Mouse (Mus musculus) hindbrain, embryonic 16.5 days (tissue): ENCODE measurements around the gene Fhit. TPM values are rescaled to one million over a fixed set of nuclear protein-coding genes. Genes with fewer than 3 reads are reported as not detected.

Experiments
- ATAC-seq: fragments of 200-750 bp; cut with Nextera tagmentation; 2 replicates; pipeline ENCODE4 v1.8.0; 2017; ENCODE audit warnings: moderate TSS enrichment, moderate library complexity
- H3K27ac ChIP-seq: fragments of 300-500 bp; sonication (generic); 2 replicates; pipeline ENCODE4 v1.5.1; 2014; ENCODE audit warnings: low read depth, mild to moderate bottlenecking, control low read depth, low read length, moderate library complexity
- H3K27me3 ChIP-seq: fragments of 300-500 bp; sonication (generic); replicated peaks from 2 replicates; pipeline ENCODE4 v1.6.1; 2014; ENCODE audit warnings: low read length; ENCODE audit not compliant: control insufficient read depth, insufficient read depth
- H3K36me3 ChIP-seq: fragments of 300-500 bp; sonication (generic); 2 replicates; pipeline ENCODE4 v1.6.1; 2014; ENCODE audit warnings: mild to moderate bottlenecking, low read length, moderate library complexity, mixed read lengths; ENCODE audit not compliant: control insufficient read depth, insufficient read depth
- H3K4me1 ChIP-seq: fragments of 300-500 bp; sonication (generic); 2 replicates; pipeline ENCODE4 v1.6.1; 2014; ENCODE audit warnings: low read depth, low read length; ENCODE audit not compliant: control insufficient read depth, insufficient read depth
- H3K4me2 ChIP-seq: fragments of 300-500 bp; sonication (generic); 2 replicates; pipeline ENCODE4 v1.6.1; 2014; ENCODE audit warnings: mild to moderate bottlenecking, low read length, control low read depth, moderate library complexity
- H3K4me3 ChIP-seq: fragments of 300-500 bp; sonication (generic); 2 replicates; pipeline ENCODE4 v1.5.1; 2014; ENCODE audit warnings: mild to moderate bottlenecking, low read length, control low read depth, moderate library complexity
- H3K9ac ChIP-seq: fragments of 300-500 bp; sonication (generic); 2 replicates; pipeline ENCODE4 v1.6.1; 2014; ENCODE audit warnings: low read depth, mild to moderate bottlenecking, control low read depth, low read length, moderate library complexity
- H3K9me3 ChIP-seq: fragments of 300-500 bp; sonication (generic); 2 replicates; pipeline ENCODE4 v1.6.1; 2014; ENCODE audit warnings: mild to moderate bottlenecking, low read length, moderate library complexity; ENCODE audit not compliant: control insufficient read depth
- whole genome bisulfite sequencing: fragments of 180-500 bp; shearing (Covaris S2); extraction: QIAGEN DNeasy Blood & Tissue Kit; methylation state at CpG from one replicate; pipeline ENCODE4 v1.1.7; 2014; 5-methylcytosine and 5-hydroxymethylcytosine counted together
- polyA plus RNA-seq: library from polyadenylated mRNA; unstranded; fragments of >200 nt; fragmentation: Nextera tagmentation; extraction: Ambion mirVana; gene quantifications from 2 replicates; pipeline ENCODE4 v1.2.1, GENCODE M21; 2015

Fhit gene
- polyA plus RNA-seq, 1 experiment from 2014 or later = 8.5 TPM

DNA sequence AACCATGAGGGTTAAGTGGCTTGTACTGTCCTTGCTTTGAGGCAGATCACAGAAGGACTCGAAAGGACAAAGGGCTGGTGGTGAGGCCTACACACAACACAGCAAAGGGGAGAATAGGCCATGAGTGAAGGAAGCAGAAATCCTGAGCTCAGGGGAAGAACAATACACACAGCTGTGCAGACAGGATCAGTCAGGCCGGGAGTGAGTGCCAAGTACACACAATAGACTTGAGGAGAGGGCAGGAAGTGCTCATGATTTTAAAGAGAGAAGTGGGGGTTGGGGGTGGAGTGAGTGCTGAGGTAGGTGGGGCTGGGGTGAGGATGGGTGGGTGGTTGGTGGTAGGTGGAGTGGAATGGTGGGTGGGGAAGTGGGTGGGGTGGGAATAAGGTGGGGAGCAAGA is 635.0 kb downstream of the Fhit start:
- Histone ChIP-seq H3K9ac (no peak overlapping the region), H3K4me3 (no peak overlapping the region), H3K36me3 (no peaks in the 10 kb centered on the region), H3K4me1 (no peaks in the 10 kb centered on the region), H3K4me2 (no peak overlapping the region), H3K27me3 (no peaks in the 10 kb centered on the region), H3K9me3 (no peaks in the 10 kb centered on the region), H3K27ac (no peak overlapping the region)
- 21% methylated on average over 2 of the region's 2 CpGs for WGBS
- no peak for ATAC-seq

- Histone ChIP-seq H3K4me2 (no peak overlapping the region), H3K9ac (no peak overlapping the region), H3K27ac (no peak overlapping the region), H3K36me3 (no peaks in the 10 kb centered on the region), H3K4me1 (no peaks in the 10 kb centered on the region), H3K4me3 (no peak overlapping the region), H3K9me3 (no peaks in the 10 kb centered on the region), H3K27me3 (no peaks in the 10 kb centered on the region)
- 84% methylated on average over 4 of the region's 4 CpGs for WGBS
- no peak for ATAC-seq
Observed at GRCm38 (mm10) chr14:10525786-10526185, 636.0 kb downstream of the Fhit start.

GRCm38 (mm10) chr14:10514026-10514425 is 647.8 kb downstream of the Fhit start:
- no peaks in the 10 kb centered on the region for H3K36me3 ChIP-seq
- no peak overlapping the region for H3K9ac ChIP-seq
- no peak for ATAC-seq
- no peaks in the 10 kb centered on the region for H3K4me1 ChIP-seq
- no peaks in the 10 kb centered on the region for H3K9me3 ChIP-seq
- H3K27ac ChIP-seq = no peak overlapping the region
- H3K4me3 ChIP-seq = no peak overlapping the region
- H3K4me2 ChIP-seq = no peak overlapping the region
- H3K27me3 ChIP-seq = no peaks in the 10 kb centered on the region

DNA sequence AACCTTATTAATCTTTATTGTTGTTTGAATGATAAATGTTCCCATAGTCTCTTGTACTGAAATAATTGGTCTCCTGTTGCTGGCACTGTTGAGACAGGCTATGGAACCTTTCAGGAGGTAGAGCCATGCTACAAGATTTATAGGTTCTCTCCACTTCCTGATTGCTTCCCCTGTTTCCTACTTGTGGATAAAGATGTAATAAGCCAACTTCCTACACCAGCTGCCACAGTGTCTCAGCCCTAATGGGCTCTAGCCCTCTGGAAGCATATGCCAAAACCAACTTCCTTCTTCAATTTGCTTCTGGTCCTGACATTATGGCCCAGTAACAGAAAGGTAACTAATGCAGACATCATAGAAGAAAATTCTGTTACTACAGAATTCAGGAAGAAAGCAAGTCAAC is 652.6 kb downstream of the Fhit start:
- no peaks in the 10 kb centered on the region for H3K9me3 ChIP-seq
- H3K4me3 ChIP-seq = no peak overlapping the region
- H3K27ac ChIP-seq = no peak overlapping the region
- no peak overlapping the region for H3K4me2 ChIP-seq
- H3K4me1 ChIP-seq = no peaks in the 10 kb centered on the region
- no peak overlapping the region for H3K9ac ChIP-seq
- no peaks in the 10 kb centered on the region for H3K36me3 ChIP-seq
- no peaks in the 10 kb centered on the region for H3K27me3 ChIP-seq
- ATAC-seq = no peak

- Histone ChIP-seq H3K9me3 (no peaks in the 10 kb centered on the region), H3K27ac (no peak overlapping the region), H3K36me3 (no peaks in the 10 kb centered on the region), H3K9ac (no peak overlapping the region), H3K4me1 (no peaks in the 10 kb centered on the region), H3K27me3 (no peaks in the 10 kb centered on the region), H3K4me2 (no peak overlapping the region), H3K4me3 (no peak overlapping the region)
- no peak for ATAC-seq
- WGBS = 67% methylated on average over 1 of the region's 1 CpGs
Observed at GRCm38 (mm10) chr14:10507560-10507959, 654.3 kb downstream of the Fhit start.

DNA sequence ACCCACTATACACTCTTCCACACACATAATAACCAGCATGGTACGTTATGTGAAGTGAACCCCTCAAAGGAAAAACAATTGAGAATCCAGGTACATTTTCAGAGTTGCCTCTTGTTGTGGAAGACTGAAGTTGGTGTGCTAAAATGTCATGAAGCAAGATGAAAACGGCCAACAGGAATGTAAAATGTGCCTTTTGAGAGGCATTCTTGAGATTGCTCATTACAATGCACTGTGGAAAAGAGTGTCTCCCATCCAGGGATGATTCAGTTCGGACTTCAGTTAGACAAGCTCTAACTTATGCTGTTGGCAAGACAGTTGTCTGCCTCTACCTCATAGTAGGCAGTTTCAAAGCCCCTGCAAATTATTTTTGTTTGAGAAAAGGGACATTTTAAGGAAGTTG is 676.0 kb downstream of the Fhit start:
- Histone ChIP-seq H3K27me3 (no peaks in the 10 kb centered on the region), H3K9ac (no peak overlapping the region), H3K27ac (no peak overlapping the region), H3K4me2 (no peak overlapping the region), H3K36me3 (no peaks in the 10 kb centered on the region), H3K9me3 (no peaks in the 10 kb centered on the region), H3K4me3 (no peak overlapping the region), H3K4me1 (no peaks in the 10 kb centered on the region)
- WGBS = 88% methylated on average over 3 of the region's 3 CpGs
- ATAC-seq = no peak

DNA sequence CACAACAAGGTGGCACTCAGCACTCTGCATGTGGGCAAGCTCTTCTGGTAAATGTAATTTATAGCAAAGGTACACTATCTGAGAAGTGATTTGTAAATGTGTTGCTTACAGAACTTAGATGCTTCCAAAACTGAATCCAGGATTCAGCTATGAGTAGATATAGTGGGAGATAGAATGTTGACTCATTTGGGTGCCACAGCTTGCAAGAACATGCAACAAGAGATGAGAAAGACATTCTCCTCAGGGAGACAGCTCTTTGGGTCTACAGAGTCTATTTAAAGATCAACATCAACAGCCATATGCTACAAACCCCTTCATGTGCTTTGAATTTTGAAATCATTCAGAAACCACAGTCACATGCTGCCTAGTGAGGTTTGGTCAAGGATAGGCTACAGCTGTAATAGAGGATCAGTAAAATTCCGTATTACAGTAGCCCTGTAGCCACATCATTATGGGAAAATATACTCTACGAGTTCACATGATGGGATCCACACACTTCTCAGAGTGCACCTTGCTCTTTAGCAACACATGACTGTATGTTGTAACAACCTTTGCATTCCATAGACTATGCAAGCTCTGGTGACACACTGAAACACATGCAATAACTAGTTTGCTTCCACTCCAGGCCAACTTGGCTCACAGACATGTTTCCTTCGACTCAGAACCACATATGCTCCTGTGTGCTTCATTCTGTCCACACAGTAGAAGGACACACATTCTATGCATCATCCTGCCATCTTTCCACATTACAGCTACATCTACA is 678.8 kb downstream of the Fhit start:
- Histone ChIP-seq H3K36me3 (no peaks in the 10 kb centered on the region), H3K9ac (no peak overlapping the region), H3K4me1 (no peaks in the 10 kb centered on the region), H3K4me2 (no peak overlapping the region), H3K27ac (no peak overlapping the region), H3K4me3 (no peak overlapping the region), H3K9me3 (no peaks in the 10 kb centered on the region), H3K27me3 (no peaks in the 10 kb centered on the region)
- no peak for ATAC-seq
- WGBS = 90% methylated on average over 3 of the region's 3 CpGs

- Histone ChIP-seq H3K9ac (no peak overlapping the region), H3K9me3 (no peaks in the 10 kb centered on the region), H3K4me1 (no peaks in the 10 kb centered on the region), H3K4me2 (no peak overlapping the region), H3K36me3 (no peaks in the 10 kb centered on the region), H3K27ac (no peak overlapping the region), H3K4me3 (no peak overlapping the region), H3K27me3 (no peaks in the 10 kb centered on the region)
- ATAC-seq = no peak
- 72% methylated on average over 2 of the region's 2 CpGs for WGBS
Observed at GRCm38 (mm10) chr14:10481370-10481769, 680.5 kb downstream of the Fhit start.

DNA sequence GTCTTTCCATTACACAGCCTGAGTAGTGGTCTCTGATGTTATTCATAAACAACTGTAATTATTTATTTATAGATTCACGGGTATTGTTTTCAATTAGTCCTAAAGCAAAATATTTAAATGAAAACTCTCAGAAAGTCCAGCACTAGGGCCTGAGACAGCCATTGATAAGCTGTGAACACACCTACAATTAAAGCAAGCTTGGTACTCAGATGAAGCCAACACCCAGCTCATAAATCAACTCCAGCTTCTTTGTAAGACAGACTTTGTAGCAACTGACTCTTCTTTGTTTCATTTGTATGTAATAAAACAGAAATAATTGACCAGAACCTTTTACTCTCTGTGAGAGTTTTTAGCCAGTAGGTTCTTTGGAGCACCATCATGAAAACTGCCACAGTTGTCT is 681.2 kb downstream of the Fhit start:
- 81% methylated on average over 1 of the region's 1 CpGs for WGBS
- Histone ChIP-seq H3K9me3 (no peaks in the 10 kb centered on the region), H3K27me3 (no peaks in the 10 kb centered on the region), H3K27ac (no peak overlapping the region), H3K4me3 (no peak overlapping the region), H3K9ac (no peak overlapping the region), H3K36me3 (no peaks in the 10 kb centered on the region), H3K4me1 (no peaks in the 10 kb centered on the region), H3K4me2 (no peak overlapping the region)
- ATAC-seq = no peak
